Mouse (Mus musculus) T-helper 1 cell (primary cell): ENCODE data around the gene B430306N03Rik.

Source experiments
- in situ Hi-C: fragments of 300-600 bp; cut with MboI, MseI; formaldehyde crosslinking; loops from one replicate; pipeline ENCODE4 v1.15.1; 2025; ENCODE audit warnings: high pct_unique_total_duplicates

The B430306N03Rik gene

DNA sequence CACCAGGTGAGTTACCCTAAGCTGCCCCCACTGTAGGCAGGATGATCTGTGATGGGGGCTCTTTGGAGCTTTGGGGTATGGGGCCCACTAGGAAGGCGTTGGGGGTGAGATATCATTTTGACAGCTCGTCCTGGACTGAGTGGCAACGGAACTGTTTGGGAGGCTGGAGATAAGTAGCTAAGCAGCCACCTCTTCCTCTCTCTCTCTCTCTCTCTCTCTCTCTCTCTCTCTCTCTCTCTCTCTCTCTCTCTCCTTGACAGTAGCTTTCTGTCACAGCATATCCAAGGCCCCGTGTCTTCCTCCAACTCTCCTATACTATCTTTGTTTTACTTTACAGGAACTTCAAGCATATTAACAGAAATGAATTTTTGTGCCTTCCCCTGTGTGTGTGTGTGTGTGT lies 44.5 kb downstream of the B430306N03Rik start:
- in situ Hi-C loops, result loop anchor here (25.0 kb wide), 1 partner anchor 1402 kb away; no protein-coding TSS in a partner anchor

DNA sequence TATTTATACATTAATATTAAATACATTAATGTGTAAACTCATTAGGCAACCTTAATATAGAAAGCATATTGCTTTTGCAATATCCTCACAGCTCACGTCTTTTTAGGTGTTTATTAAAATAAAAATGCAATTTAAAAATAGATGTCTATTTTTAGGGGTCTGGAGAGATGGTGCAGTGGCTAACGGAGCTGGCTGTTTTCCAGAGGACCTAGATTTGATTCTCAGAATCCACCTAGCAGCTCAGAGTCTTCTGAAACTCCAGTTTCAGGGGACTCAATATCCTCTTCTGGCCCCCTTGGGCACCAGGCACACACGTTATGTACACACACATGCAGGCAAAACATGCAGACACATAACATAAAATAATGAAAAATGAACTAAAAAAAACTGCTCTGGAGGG lies 46.4 kb downstream of the B430306N03Rik start:
- in situ Hi-C loops, result loop anchor here (25.0 kb wide), 1 partner anchor 1400 kb away; no protein-coding TSS in a partner anchor

DNA sequence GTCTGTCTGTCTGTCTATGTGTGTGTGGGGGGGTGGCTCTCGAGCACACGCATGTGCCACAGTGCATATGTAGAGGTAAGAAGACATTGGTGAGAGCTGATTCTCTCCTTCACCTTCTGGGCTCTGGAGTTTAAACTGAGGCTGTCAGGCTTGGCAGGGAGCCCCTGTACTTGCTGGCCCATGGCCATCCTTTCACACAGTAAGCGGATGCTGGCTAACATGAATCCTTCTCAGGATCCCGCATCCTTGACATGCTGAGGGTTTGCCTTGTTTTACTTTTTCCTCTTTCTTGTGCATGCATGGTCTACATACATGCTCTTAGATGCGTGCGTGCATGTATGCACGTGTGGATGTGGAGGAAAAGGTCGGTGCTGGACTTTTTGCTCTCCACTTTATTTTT lies 47.0 kb downstream of the B430306N03Rik start:
- in situ Hi-C loops, result loop anchor here (25.0 kb wide), 1 partner anchor 1399 kb away; no protein-coding TSS in a partner anchor

DNA sequence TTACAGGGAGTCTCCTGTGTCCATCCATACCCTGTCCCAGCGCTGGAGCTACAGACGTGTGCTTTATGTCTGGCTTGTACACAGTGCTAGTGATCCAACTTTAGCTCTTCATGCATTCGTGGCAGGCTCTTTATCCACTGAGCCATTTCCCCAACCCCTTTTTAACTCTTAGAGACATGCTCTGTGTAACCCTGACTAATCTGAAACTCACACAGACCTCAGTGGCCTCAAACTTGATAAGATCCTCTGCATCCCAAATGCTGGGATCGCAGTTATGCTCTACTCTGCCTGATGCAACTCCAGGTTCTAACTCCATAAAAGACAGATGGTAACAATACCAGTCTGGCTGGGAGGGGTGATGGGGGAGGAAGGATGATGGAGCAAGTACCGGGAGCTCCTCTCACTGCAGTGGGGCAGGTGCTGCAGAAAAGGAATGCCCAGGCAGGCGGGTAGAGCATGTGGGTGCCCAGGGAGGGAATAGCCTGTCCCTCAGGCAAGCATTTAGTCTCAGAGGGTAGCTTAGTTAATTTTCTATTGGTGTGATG lies 47.6 kb downstream of the B430306N03Rik start:
- in situ Hi-C loops, result loop anchor here (25.0 kb wide), 1 partner anchor 1399 kb away; no protein-coding TSS in a partner anchor

DNA sequence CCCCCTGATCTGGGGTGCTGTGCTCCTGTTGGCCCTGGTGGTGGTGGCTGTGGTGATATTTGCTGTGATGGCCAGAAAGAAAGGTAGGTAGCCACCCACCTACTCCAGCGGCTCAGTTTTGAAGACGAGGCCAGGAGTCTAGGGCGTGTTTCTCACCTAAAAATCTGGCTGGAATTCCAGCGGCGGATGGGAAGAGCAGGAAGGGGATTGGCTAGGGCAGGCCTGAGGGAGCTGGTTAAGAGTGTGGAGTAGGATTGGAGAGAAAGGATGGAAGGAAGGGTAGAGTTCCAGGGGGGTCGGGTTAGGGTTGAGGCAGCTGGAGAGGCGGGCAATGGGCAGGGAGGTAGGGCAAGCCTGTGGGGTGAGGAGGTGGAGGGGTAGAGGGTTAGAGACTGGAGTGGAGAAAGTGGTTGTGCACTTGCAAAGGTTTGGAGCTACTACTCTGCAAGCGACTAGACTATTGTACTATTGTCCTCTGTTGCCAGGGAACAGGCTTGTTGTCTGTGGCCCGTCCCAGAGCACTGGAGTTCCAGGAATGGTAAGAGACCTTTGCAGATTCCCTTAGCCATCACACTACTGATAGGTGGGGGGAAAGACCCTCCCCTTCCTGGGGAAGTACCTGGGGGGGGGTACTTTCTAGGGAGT lies 49.7 kb downstream of the B430306N03Rik start:
- in situ Hi-C loops, result loop anchor here (25.0 kb wide), 1 partner anchor 1397 kb away; no protein-coding TSS in a partner anchor

DNA sequence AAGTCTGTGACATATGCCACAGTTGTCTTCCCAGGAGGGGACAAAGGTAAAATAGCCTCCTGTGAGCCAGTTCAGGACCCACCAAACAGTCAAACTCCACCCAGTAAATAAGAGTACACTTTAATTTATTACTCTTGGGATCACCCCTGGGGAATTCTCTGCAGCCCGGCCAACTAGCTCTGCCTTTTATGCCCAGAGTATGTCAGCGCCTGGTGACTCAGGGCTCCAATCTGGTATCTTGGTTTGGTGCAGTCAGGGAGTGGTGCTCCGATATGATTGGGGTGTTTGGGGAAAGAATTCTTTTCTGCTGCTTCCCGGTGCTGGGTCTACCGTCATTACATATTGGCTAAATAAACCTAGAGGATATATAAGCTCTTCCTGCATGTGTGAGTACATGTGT lies 50.9 kb downstream of the B430306N03Rik start:
- in situ Hi-C loops, result loop anchor here (25.0 kb wide), 1 partner anchor 1395 kb away; no protein-coding TSS in a partner anchor

DNA sequence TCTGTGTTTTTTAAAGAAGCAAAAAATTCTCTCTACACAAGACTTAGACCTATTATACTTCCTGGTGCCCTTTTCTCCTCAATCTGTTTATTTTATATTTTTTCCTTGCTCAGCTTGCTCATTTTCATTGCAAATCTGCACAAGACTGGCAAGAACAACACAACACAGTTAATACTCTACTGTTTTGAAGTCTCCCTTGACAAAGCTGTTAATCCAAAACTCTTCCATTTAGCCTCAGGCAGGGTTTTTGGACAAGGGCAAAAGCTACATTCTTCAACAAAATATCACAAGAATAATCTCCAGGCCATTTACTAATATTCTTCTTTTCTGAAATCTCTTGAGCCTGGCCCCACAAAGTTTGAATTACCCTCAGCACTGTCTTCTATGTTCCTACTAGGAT lies 55.7 kb downstream of the B430306N03Rik start:
- in situ Hi-C loops, result loop anchor here (25.0 kb wide), 1 partner anchor 1391 kb away; no protein-coding TSS in a partner anchor

DNA sequence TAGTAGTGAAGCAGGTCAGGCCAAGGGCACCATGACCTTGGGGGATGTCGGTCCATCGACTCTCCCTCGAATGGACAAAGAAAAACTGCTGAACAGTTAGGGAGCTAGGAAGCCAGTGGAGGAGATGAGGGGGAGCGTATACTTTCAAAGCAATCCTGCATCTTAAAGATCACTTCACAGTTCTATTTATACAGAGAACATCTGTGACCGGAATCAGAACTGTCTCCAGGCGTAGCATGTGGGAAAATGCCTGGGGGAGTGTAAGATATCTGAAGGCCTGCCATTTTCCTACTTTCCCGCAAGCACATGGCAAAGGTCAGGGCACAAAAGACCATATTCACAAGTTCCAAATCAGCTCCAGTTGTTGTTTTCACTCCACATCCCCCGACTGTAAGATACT lies 57.0 kb downstream of the B430306N03Rik start:
- in situ Hi-C loops, result loop anchor here (25.0 kb wide), 1 partner anchor 1389 kb away; no protein-coding TSS in a partner anchor

DNA sequence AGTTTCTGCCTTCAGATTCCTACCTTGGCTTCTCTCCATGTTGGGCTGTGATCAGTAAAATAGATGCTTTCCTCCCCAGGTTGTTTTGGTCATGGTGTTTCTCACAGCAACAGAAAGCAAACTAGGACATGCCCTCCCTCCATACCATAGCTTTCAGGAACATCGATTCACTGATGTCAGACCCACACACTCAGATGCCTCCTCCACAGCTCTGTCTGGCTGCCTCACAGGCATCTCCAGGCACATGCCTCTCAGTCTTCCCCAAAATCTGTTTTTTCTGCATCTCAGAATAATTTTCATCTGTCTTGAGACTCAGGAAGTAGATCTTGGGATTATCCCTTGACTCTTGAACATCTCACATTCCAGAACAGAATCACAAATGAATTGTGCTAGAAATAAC lies 60.2 kb downstream of the B430306N03Rik start:
- in situ Hi-C loops, result no loop called here
